Mouse (Mus musculus) monocyte, adult 5-6 weeks (primary cell): ENCODE measurements around the gene Clasp1. TPM values are rescaled to one million over a fixed set of nuclear protein-coding genes. Genes with fewer than 3 reads are reported as not detected.

Experiments
- ATAC-seq: fragments of 153-309, 156-312 bp; replicated peaks from 2 replicates; pipeline ENCODE4 v1.8.0; 2017; ENCODE audit warnings: mild to moderate bottlenecking; ENCODE audit not compliant: low TSS enrichment, insufficient number of reproducible peaks, severe bottlenecking, poor library complexity, low FRiP score
- total RNA-seq: library from RNA; stranded (forward); fragments of 200-1000, 200-491, 200-594 nt; gene quantifications from 3 replicates; pipeline ENCODE4 v1.2.3, GENCODE M21; 2017

Clasp1 gene
- total RNA-seq, 1 experiment from 2014 or later = 27.5 TPM

- ATAC-seq = no peak
Measured at GRCm38 (mm10) chr1:118440547-118440946, 51.7 kb downstream of the Clasp1 start.

GRCm38 (mm10) chr1:118444420-118444819 lies 55.6 kb downstream of the Clasp1 start:
- no peak for ATAC-seq

- no peak for ATAC-seq
Measured at GRCm38 (mm10) chr1:118444988-118445387, 56.1 kb downstream of the Clasp1 start.

GRCm38 (mm10) chr1:118445441-118445840 lies 56.6 kb downstream of the Clasp1 start:
- ATAC-seq = no peak

GRCm38 (mm10) chr1:118446006-118446405 lies 57.1 kb downstream of the Clasp1 start:
- ATAC-seq = no peak

- ATAC-seq = no peak
Measured at GRCm38 (mm10) chr1:118447131-118447530, 58.3 kb downstream of the Clasp1 start.

GRCm38 (mm10) chr1:118448214-118448613 lies 59.4 kb downstream of the Clasp1 start:
- ATAC-seq = no peak

- ATAC-seq = no peak
Measured at GRCm38 (mm10) chr1:118450891-118451450, 62.1 kb downstream of the Clasp1 start.

GRCm38 (mm10) chr1:118453577-118453976 lies 64.7 kb downstream of the Clasp1 start:
- no peak for ATAC-seq

- ATAC-seq = no peak
Measured at GRCm38 (mm10) chr1:118454817-118455216, 66.0 kb downstream of the Clasp1 start.

GRCm38 (mm10) chr1:118457256-118457882 lies 68.5 kb downstream of the Clasp1 start:
- ATAC-seq = no peak

GRCm38 (mm10) chr1:118457883-118458259 lies 69.0 kb downstream of the Clasp1 start:
- no peak for ATAC-seq

- ATAC-seq = no peak
Measured at GRCm38 (mm10) chr1:118458279-118458678, 69.4 kb downstream of the Clasp1 start.

GRCm38 (mm10) chr1:118458963-118459920 lies 70.4 kb downstream of the Clasp1 start:
- peak; percentile 80 for ATAC-seq

- no peak for ATAC-seq
Measured at GRCm38 (mm10) chr1:118460716-118461115, 71.9 kb downstream of the Clasp1 start.

- no peak for ATAC-seq
Measured at GRCm38 (mm10) chr1:118466041-118466440, 77.2 kb downstream of the Clasp1 start.

GRCm38 (mm10) chr1:118472386-118472785 lies 83.5 kb downstream of the Clasp1 start:
- no peak for ATAC-seq

- peak; percentile 30; the same call in 1 of the 2 replicates for ATAC-seq
Measured at GRCm38 (mm10) chr1:118476919-118477318, 88.1 kb downstream of the Clasp1 start.

- ATAC-seq = no peak; the same call in 1 of the 2 replicates
Measured at GRCm38 (mm10) chr1:118479246-118479645, 90.4 kb downstream of the Clasp1 start.
